Mouse (Mus musculus) ES-Bruce4 (cell line): Measurements from ENCODE around the gene Sprr2a1. TPM values are rescaled to one million over a fixed set of nuclear protein-coding genes. Genes with fewer than 3 reads are reported as not detected.
"Not testable (repeated sequence)": the region's sequence is repeated elsewhere in the genome, so short reads cannot be mapped to it uniquely, and the experiment has no call there.

Source experiments
- H3K27ac ChIP-seq: 2 replicates; pipeline ENCODE4 v1.5.1; 2012; ENCODE audit warnings: low read length, inconsistent platforms; ENCODE audit not compliant: insufficient read depth
- H3K27me3 ChIP-seq: 2 replicates; pipeline ENCODE4 v1.6.1; 2012; ENCODE audit warnings: mild to moderate bottlenecking, low read length, inconsistent platforms; ENCODE audit not compliant: control insufficient read depth, poor library complexity, insufficient read depth, severe bottlenecking
- H3K36me3 ChIP-seq: 2 replicates; pipeline ENCODE4 v1.6.1; 2012; ENCODE audit warnings: inconsistent platforms, mild to moderate bottlenecking, low read length, moderate library complexity; ENCODE audit not compliant: control insufficient read depth, poor library complexity, insufficient read depth, severe bottlenecking
- H3K4me1 ChIP-seq: one replicate; pipeline ENCODE4 v1.8.1; 2011; ENCODE audit warnings: low read length; ENCODE audit not compliant: control insufficient read depth, insufficient read depth
- H3K4me3 ChIP-seq: 2 replicates; pipeline ENCODE4 v1.5.1; 2011; ENCODE audit warnings: low read depth, mild to moderate bottlenecking, low read length
- H3K9ac ChIP-seq: 2 replicates; pipeline ENCODE4 v1.6.1; 2012; ENCODE audit warnings: low read depth, mild to moderate bottlenecking, inconsistent platforms; ENCODE audit not compliant: poor library complexity, severe bottlenecking
- H3K9me3 ChIP-seq: replicated peaks from 2 replicates; pipeline ENCODE4 v1.6.1; 2012; ENCODE audit warnings: mild to moderate bottlenecking, low read length, inconsistent platforms; ENCODE audit not compliant: control insufficient read depth, poor library complexity, insufficient read depth, severe bottlenecking
- polyA plus RNA-seq: library from polyadenylated mRNA; stranded (reverse); fragments of >200 nt; gene quantifications from 2 replicates; pipeline ENCODE4 v1.2.4, GENCODE M21; 2011; ENCODE audit warnings: low read depth; ENCODE audit not compliant: missing spikeins, insufficient read depth, insufficient read length

The Sprr2a1 gene
- polyA plus RNA-seq, 1 experiment: 1.4 TPM

DNA sequence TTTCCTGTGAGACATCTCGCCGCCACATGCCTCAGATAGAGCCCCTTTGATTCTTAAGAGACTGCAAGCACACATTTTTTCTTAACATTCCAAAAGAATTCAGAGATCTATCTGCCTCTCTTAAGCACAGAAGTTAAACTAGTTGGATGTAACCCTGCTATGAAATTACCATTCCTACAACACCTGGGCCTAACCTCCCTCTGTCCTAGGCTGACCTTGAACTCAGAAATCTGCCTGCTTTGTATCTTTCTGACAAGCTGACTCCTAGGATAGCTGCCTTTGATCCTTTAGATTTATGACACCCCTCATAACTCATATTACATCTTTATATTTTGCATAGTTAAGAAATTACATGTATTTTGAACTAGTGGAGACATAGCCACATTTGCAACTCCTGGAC, 47.9 kb downstream of the Sprr2a1 start:
- H3K9me3 ChIP-seq, H3K27me3 ChIP-seq: not testable (repeated sequence)

More for the DNA sequence above, 47.9 kb downstream of the Sprr2a1 start:
- not testable (repeated sequence) for H3K9ac ChIP-seq, H3K4me3 ChIP-seq, H3K27ac ChIP-seq, H3K36me3 ChIP-seq, H3K4me1 ChIP-seq

Other genes starting within 250 kb of the Sprr2a1 start
- gene Pglyrp3, start 201.2 kb upstream of the Sprr2a1 start, polyA plus RNA-seq: not detected in 2 replicates
- gene Lor, start 132.7 kb upstream of the Sprr2a1 start, polyA plus RNA-seq: 0.34 and 0.38 TPM in 2 replicates
- gene Prr9, start 91.9 kb upstream of the Sprr2a1 start, polyA plus RNA-seq: not detected in 2 replicates
- gene Lelp1, start 73.1 kb upstream of the Sprr2a1 start, polyA plus RNA-seq: not detected in 2 replicates
- 133 and 151 TPM in 2 replicates for gene Sprr2a2, start 121 bp downstream of the Sprr2a1 start, polyA plus RNA-seq
- 36.5 and 39.1 TPM in 2 replicates for gene Sprr2a3, start 69.6 kb downstream of the Sprr2a1 start, polyA plus RNA-seq
- gene Sprr2b, start 100.8 kb downstream of the Sprr2a1 start, polyA plus RNA-seq: not detected in 2 replicates
- not detected in 2 replicates for gene Sprr2d, start 123.3 kb downstream of the Sprr2a1 start, polyA plus RNA-seq
- gene Sprr2e, start 136.3 kb downstream of the Sprr2a1 start, polyA plus RNA-seq: not detected in 2 replicates
- not detected in 2 replicates for gene Sprr2f, start 149.4 kb downstream of the Sprr2a1 start, polyA plus RNA-seq
- gene Sprr2h, start 169.9 kb downstream of the Sprr2a1 start, polyA plus RNA-seq: not detected in 2 replicates
- gene Sprr2i, start 192.2 kb downstream of the Sprr2a1 start, polyA plus RNA-seq: not detected in 2 replicates
- not detected in 2 replicates for gene Sprr2j-ps, start 202.3 kb downstream of the Sprr2a1 start, polyA plus RNA-seq
- 41.5 and 42.0 TPM in 2 replicates for gene Gm9774, start 213.6 kb downstream of the Sprr2a1 start, polyA plus RNA-seq
- gene Sprr2k, start 216.8 kb downstream of the Sprr2a1 start, polyA plus RNA-seq: not detected in 2 replicates
- gene Sprr1b, start 223.0 kb downstream of the Sprr2a1 start, polyA plus RNA-seq: not detected in 2 replicates
- gene Sprr3, start 242.9 kb downstream of the Sprr2a1 start, polyA plus RNA-seq: not detected in 2 replicates